Mouse (Mus musculus): ENCODE data around the gene Fbxl5. TPM values are rescaled to one million over a fixed set of nuclear protein-coding genes. Genes with fewer than 3 reads are reported as not detected.

Gene Fbxl5
- polyA plus RNA-seq, 1 experiment from 2014 or later: 60.8 TPM

- no peak overlapping the region for H3K9ac ChIP-seq
- H3K4me2 ChIP-seq (replicated peaks): no peak overlapping the region
- no peak for ATAC-seq
- H3K4me3 ChIP-seq (replicated peaks): no peak overlapping the region
- no peaks in the 10 kb centered on the region for H3K36me3 ChIP-seq
- no peaks in the 10 kb centered on the region for H3K9me3 ChIP-seq
- H3K27me3 ChIP-seq (replicated peaks): no peaks in the 10 kb centered on the region
- no peaks in the 10 kb centered on the region for H3K4me1 ChIP-seq (replicated peaks)
- H3K27ac ChIP-seq: no peak overlapping the region
These were observed 20.2 kb downstream of the Fbxl5 start for GRCm38 (mm10) chr5:43801253-43801652.

- ATAC-seq: no peak
- no peaks in the 10 kb centered on the region for H3K27me3 ChIP-seq (replicated peaks)
These were observed 20.7 kb downstream of the Fbxl5 start for GRCm38 (mm10) chr5:43800700-43801099.

GRCm38 (mm10) chr5:43799530-43799929 is 21.9 kb downstream of the Fbxl5 start:
- Histone ChIP-seq H3K9me3 (no peaks in the 10 kb centered on the region), H3K9ac (no peak overlapping the region), H3K27me3 (replicated peaks) (no peaks in the 10 kb centered on the region), H3K4me2 (replicated peaks) (no peak overlapping the region), H3K4me3 (replicated peaks) (no peak overlapping the region), H3K27ac (no peak overlapping the region), H3K36me3 (no peaks in the 10 kb centered on the region), H3K4me1 (replicated peaks) (no peaks in the 10 kb centered on the region)
- no peak for ATAC-seq
- WGBS: 74% methylated on average over 5 of the region's 5 CpGs

More at GRCm38 (mm10) chr5:43800700-43801099, 20.7 kb downstream of the Fbxl5 start:
- no peak overlapping the region for H3K4me2 ChIP-seq (replicated peaks)
- H3K36me3 ChIP-seq: no peaks in the 10 kb centered on the region
- no peak overlapping the region for H3K27ac ChIP-seq
- no peak overlapping the region for H3K9ac ChIP-seq
- WGBS: 80% methylated on average over 1 of the region's 1 CpGs
- no peak overlapping the region for H3K4me3 ChIP-seq (replicated peaks)
- H3K9me3 ChIP-seq: no peaks in the 10 kb centered on the region
- H3K4me1 ChIP-seq (replicated peaks): no peaks in the 10 kb centered on the region

GRCm38 (mm10) chr5:43792354-43792753 is 29.1 kb downstream of the Fbxl5 start:
- no peaks in the 10 kb centered on the region for H3K9me3 ChIP-seq
- H3K27ac ChIP-seq: no peak overlapping the region
- no peak overlapping the region for H3K4me3 ChIP-seq (replicated peaks)
- WGBS: 83% methylated on average over 5 of the region's 5 CpGs
- no peaks in the 10 kb centered on the region for H3K27me3 ChIP-seq (replicated peaks)
- H3K36me3 ChIP-seq: no peaks in the 10 kb centered on the region
- no peak overlapping the region for H3K9ac ChIP-seq
- no peaks in the 10 kb centered on the region for H3K4me1 ChIP-seq (replicated peaks)
- no peak overlapping the region for H3K4me2 ChIP-seq (replicated peaks)
- ATAC-seq: no peak

- Histone ChIP-seq H3K4me3 (replicated peaks) (no peak overlapping the region), H3K27ac (no peak overlapping the region), H3K36me3 (no peaks in the 10 kb centered on the region), H3K9ac (no peak overlapping the region), H3K27me3 (replicated peaks) (no peaks in the 10 kb centered on the region), H3K9me3 (no peaks in the 10 kb centered on the region), H3K4me1 (replicated peaks) (no peaks in the 10 kb centered on the region), H3K4me2 (replicated peaks) (no peak overlapping the region)
- WGBS: 63% methylated on average over 9 of the region's 9 CpGs
- no peak; the same call in 1 of the 2 replicates for ATAC-seq
These were observed 33.3 kb downstream of the Fbxl5 start for GRCm38 (mm10) chr5:43787976-43788752.

GRCm38 (mm10) chr5:43786607-43787006 is 34.8 kb downstream of the Fbxl5 start:
- Histone ChIP-seq H3K27ac (no peak overlapping the region), H3K9ac (no peak overlapping the region), H3K4me3 (replicated peaks) (no peak overlapping the region), H3K27me3 (replicated peaks) (no peaks in the 10 kb centered on the region), H3K9me3 (no peaks in the 10 kb centered on the region), H3K4me2 (replicated peaks) (no peak overlapping the region), H3K36me3 (no peaks in the 10 kb centered on the region), H3K4me1 (replicated peaks) (no peaks in the 10 kb centered on the region)
- 92% methylated on average over 4 of the region's 4 CpGs for WGBS
- ATAC-seq: no peak

GRCm38 (mm10) chr5:43783996-43784395 is 37.4 kb downstream of the Fbxl5 start:
- H3K36me3 ChIP-seq: no peaks in the 10 kb centered on the region
- H3K4me1 ChIP-seq (replicated peaks): 0 out of 2 replicates have a peak, but pooled peaks cover 4% of the 10 kb centered on the region
- no peak overlapping the region for H3K27ac ChIP-seq
- no peaks in the 10 kb centered on the region for H3K27me3 ChIP-seq (replicated peaks)
- no peak overlapping the region for H3K9ac ChIP-seq
- no peak overlapping the region for H3K4me3 ChIP-seq (replicated peaks)
- 57% methylated on average over 2 of the region's 2 CpGs for WGBS
- no peak overlapping the region for H3K4me2 ChIP-seq (replicated peaks)
- H3K9me3 ChIP-seq: no peaks in the 10 kb centered on the region
- ATAC-seq: no peak

GRCm38 (mm10) chr5:43781977-43782930 is 39.2 kb downstream of the Fbxl5 start:
- WGBS: 3% methylated on average over 80 of the region's 82 CpGs
- Histone ChIP-seq H3K4me2 (replicated peaks) (peak overlapping the region; percentile 95), H3K4me1 (replicated peaks) (0 out of 2 replicates have a peak, but pooled peaks cover 4% of the 10 kb centered on the region), H3K9me3 (no peaks in the 10 kb centered on the region), H3K36me3 (no peaks in the 10 kb centered on the region), H3K27ac (peak overlapping the region; percentile 98), H3K9ac (peak overlapping the region; percentile 97), H3K4me3 (replicated peaks) (peak overlapping the region; percentile 92), H3K27me3 (replicated peaks) (no peaks in the 10 kb centered on the region)
- peak; percentile 91 for ATAC-seq

- peak overlapping the region; percentile 95 for H3K4me2 ChIP-seq (replicated peaks)
- peak overlapping the region; percentile 93 for H3K27ac ChIP-seq
- no peaks in the 10 kb centered on the region for H3K36me3 ChIP-seq
- WGBS: under 1% methylated on average over 60 of the region's 61 CpGs
- no peaks in the 10 kb centered on the region for H3K27me3 ChIP-seq (replicated peaks)
- no peaks in the 10 kb centered on the region for H3K9me3 ChIP-seq
- peaks cover 7% of the 10 kb centered on the region; the same call in 1 of the 2 replicates for H3K4me1 ChIP-seq (replicated peaks)
- ATAC-seq: peak; percentile 67
- H3K9ac ChIP-seq: peak overlapping the region; percentile 97
- peak overlapping the region; percentile 92 for H3K4me3 ChIP-seq (replicated peaks)
These were observed 39.9 kb downstream of the Fbxl5 start for GRCm38 (mm10) chr5:43781423-43781976.

- 83% methylated on average over 3 of the region's 3 CpGs for WGBS
These were observed 42.9 kb downstream of the Fbxl5 start for GRCm38 (mm10) chr5:43778583-43778982.

GRCm38 (mm10) chr5:43776993-43777392 is 44.4 kb downstream of the Fbxl5 start:
- Histone ChIP-seq H3K27me3 (replicated peaks) (no peaks in the 10 kb centered on the region), H3K4me1 (replicated peaks) (peaks cover 7% of the 10 kb centered on the region; the same call in 1 of the 2 replicates), H3K4me3 (replicated peaks) (no peak overlapping the region), H3K27ac (no peak overlapping the region), H3K36me3 (no peaks in the 10 kb centered on the region), H3K4me2 (replicated peaks) (no peak overlapping the region), H3K9me3 (no peaks in the 10 kb centered on the region), H3K9ac (no peak overlapping the region)
- no peak for ATAC-seq
- WGBS: 55% methylated on average over 1 of the region's 1 CpGs

More at GRCm38 (mm10) chr5:43778583-43778982, 42.9 kb downstream of the Fbxl5 start:
- Histone ChIP-seq H3K9me3 (no peaks in the 10 kb centered on the region), H3K27ac (no peak overlapping the region), H3K36me3 (no peaks in the 10 kb centered on the region), H3K4me3 (replicated peaks) (no peak overlapping the region), H3K4me1 (replicated peaks) (peaks cover 7% of the 10 kb centered on the region; the same call in 1 of the 2 replicates), H3K27me3 (replicated peaks) (no peaks in the 10 kb centered on the region), H3K4me2 (replicated peaks) (no peak overlapping the region), H3K9ac (no peak overlapping the region)
- ATAC-seq: no peak

- Histone ChIP-seq H3K27ac (no peak overlapping the region), H3K4me2 (replicated peaks) (no peak overlapping the region), H3K36me3 (no peaks in the 10 kb centered on the region), H3K27me3 (replicated peaks) (no peaks in the 10 kb centered on the region), H3K4me3 (replicated peaks) (no peak overlapping the region), H3K9ac (no peak overlapping the region), H3K4me1 (replicated peaks) (peaks cover 7% of the 10 kb centered on the region; the same call in 1 of the 2 replicates), H3K9me3 (no peaks in the 10 kb centered on the region)
- no peak for ATAC-seq
These were observed 45.0 kb downstream of the Fbxl5 start for GRCm38 (mm10) chr5:43776407-43776806.

Measured in intestine, embryonic 15.5 days (tissue).